ENCODE assay signal across 12 mouse cellular contexts in the genomic region with DNA sequence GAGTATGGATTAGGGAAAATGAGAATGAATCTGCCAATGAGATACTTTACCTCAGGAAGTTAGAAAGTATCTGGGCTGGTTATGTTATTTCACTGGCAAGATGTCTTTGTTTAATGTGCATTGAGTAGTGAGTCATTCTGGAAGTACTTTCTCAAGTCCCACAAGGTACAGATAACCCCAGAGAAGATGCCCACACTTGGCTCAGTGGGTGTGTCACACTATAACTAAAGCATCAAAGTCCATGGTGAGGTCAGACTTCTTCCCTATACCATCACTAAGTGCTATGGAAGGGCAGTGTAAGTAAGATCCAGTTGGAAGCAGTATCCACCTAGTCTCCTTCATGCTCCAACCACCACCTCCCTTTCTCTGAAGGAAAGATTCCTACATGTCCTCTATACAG.
DNase-seq lines count a peak whose midpoint lies in the region; ATAC-seq and TF ChIP-seq lines count a peak whose summit lies in the region.
"Had no signal": no experiment of that assay in that cellular context is flagged by ENCODE, and none has a peak within 500 bp of the region (broad histone marks: within the 10 kb centered on the region; RNA-seq: fewer than 3 reads in every experiment).

No protein-coding gene starts in this region.

- H3K27me3 ChIP-seq in forebrain, embryonic 15.5 days: no peaks in the 10 kb centered on the region
- H3K27me3 ChIP-seq in forebrain, embryonic 10.5 days (ENCODE audit: poor library complexity, severe bottlenecking): no peaks in the 10 kb centered on the region
- H3K27me3 ChIP-seq in midbrain, embryonic 15.5 days (replicated peaks): no peaks in the 10 kb centered on the region
- H3K27me3 ChIP-seq in midbrain, embryonic 10.5 days (ENCODE audit: low read depth, poor library complexity, severe bottlenecking): no peaks in the 10 kb centered on the region
- H3K27me3 ChIP-seq in embryonic facial prominence, embryonic 15.5 days: no peaks in the 10 kb centered on the region
- H3K27me3 ChIP-seq in stomach, postnatal 0 days (ENCODE audit: control insufficient read depth, insufficient read depth, low read length): no peaks in the 10 kb centered on the region
- H3K27me3 ChIP-seq in limb, embryonic 10.5 days (ENCODE audit: low read depth, poor library complexity, severe bottlenecking): no peaks in the 10 kb centered on the region
- H3K27me3 ChIP-seq: kidney, embryonic 15.5 days; limb, embryonic 15.5 days had no signal

- no peak overlapping the region for H3K4me3 ChIP-seq in forebrain, embryonic 15.5 days
- no peak overlapping the region for H3K4me3 ChIP-seq in forebrain, embryonic 10.5 days
- no peak overlapping the region for H3K4me3 ChIP-seq in midbrain, embryonic 15.5 days
- H3K4me3 ChIP-seq in midbrain, embryonic 10.5 days: no peak overlapping the region
- H3K4me3 ChIP-seq in embryonic facial prominence, embryonic 15.5 days (replicated peaks): no peak overlapping the region
- H3K4me3 ChIP-seq in stomach, postnatal 0 days (ENCODE audit: low read depth, low read length): no peak overlapping the region
- H3K4me3 ChIP-seq in limb, embryonic 10.5 days: no peak overlapping the region
- H3K4me3 ChIP-seq: heart, adult 2 months; kidney, embryonic 15.5 days; limb, embryonic 15.5 days had no signal

- no peak for DNase-seq in forebrain, embryonic 10.5 days (ENCODE audit: extremely low spot score, low spot score)
- no peak for DNase-seq in midbrain, embryonic 10.5 days (ENCODE audit: low spot score)
- no peak for DNase-seq in stomach, postnatal 0 days (ENCODE audit: low spot score)
- no peak for DNase-seq in limb, embryonic 10.5 days (ENCODE audit: low spot score)
- DNase-seq: heart, adult 2 months; liver, postnatal 0 days; right cerebral cortex, postnatal 4 days had no signal

- H3K9me3 ChIP-seq in forebrain, embryonic 15.5 days: no peaks in the 10 kb centered on the region
- H3K9me3 ChIP-seq in forebrain, embryonic 10.5 days: no peaks in the 10 kb centered on the region
- no peaks in the 10 kb centered on the region for H3K9me3 ChIP-seq in midbrain, embryonic 15.5 days
- no peaks in the 10 kb centered on the region for H3K9me3 ChIP-seq in midbrain, embryonic 10.5 days (replicated peaks)
- H3K9me3 ChIP-seq in embryonic facial prominence, embryonic 15.5 days (replicated peaks): no peaks in the 10 kb centered on the region
- H3K9me3 ChIP-seq in stomach, postnatal 0 days (ENCODE audit: control insufficient read depth, low read length): no peaks in the 10 kb centered on the region
- no peaks in the 10 kb centered on the region for H3K9me3 ChIP-seq in limb, embryonic 10.5 days (replicated peaks)
- H3K9me3 ChIP-seq: kidney, embryonic 15.5 days; limb, embryonic 15.5 days had no signal

- peaks cover 11% of the 10 kb centered on the region for H3K4me1 ChIP-seq in forebrain, embryonic 15.5 days
- no peaks in the 10 kb centered on the region for H3K4me1 ChIP-seq in forebrain, embryonic 10.5 days
- H3K4me1 ChIP-seq in midbrain, embryonic 15.5 days: peaks cover 8% of the 10 kb centered on the region; the same call in 1 of the 2 replicates
- H3K4me1 ChIP-seq in midbrain, embryonic 10.5 days: peaks cover 4% of the 10 kb centered on the region; the same call in 1 of the 2 replicates
- H3K4me1 ChIP-seq in embryonic facial prominence, embryonic 15.5 days: peaks cover 10% of the 10 kb centered on the region; the same call in 1 of the 2 replicates
- no peaks in the 10 kb centered on the region for H3K4me1 ChIP-seq in stomach, postnatal 0 days (replicated peaks; ENCODE audit: control insufficient read depth, insufficient read depth)
- H3K4me1 ChIP-seq in limb, embryonic 10.5 days: no peaks in the 10 kb centered on the region
- H3K4me1 ChIP-seq: kidney, embryonic 15.5 days; limb, embryonic 15.5 days had no signal

- no peak for TF ChIP-seq CTCF in stomach, postnatal 0 days (IDR thresholded peaks at IDR 0.05; ENCODE audit: low read depth)

- no peak for ATAC-seq in forebrain, embryonic 15.5 days (replicated peaks)
- ATAC-seq in midbrain, embryonic 15.5 days (replicated peaks): no peak
- no peak for ATAC-seq in embryonic facial prominence, embryonic 15.5 days (ENCODE audit: insufficient number of reproducible peaks, low FRiP score, low TSS enrichment, low read depth)
- ATAC-seq in stomach, postnatal 0 days (ENCODE audit: low FRiP score, low TSS enrichment): peak; percentile 80
- ATAC-seq: liver, postnatal 0 days had no signal

- H3K4me2 ChIP-seq in forebrain, embryonic 15.5 days (replicated peaks): no peak overlapping the region
- H3K4me2 ChIP-seq in midbrain, embryonic 15.5 days: no peak overlapping the region
- no peak overlapping the region for H3K4me2 ChIP-seq in embryonic facial prominence, embryonic 15.5 days (replicated peaks)
- H3K4me2 ChIP-seq in stomach, postnatal 0 days (replicated peaks; ENCODE audit: low read depth): no peak overlapping the region
- H3K4me2 ChIP-seq: kidney, embryonic 15.5 days; limb, embryonic 15.5 days had no signal

- no peaks in the 10 kb centered on the region for H3K36me3 ChIP-seq in forebrain, embryonic 15.5 days
- H3K36me3 ChIP-seq in forebrain, embryonic 10.5 days (replicated peaks): no peaks in the 10 kb centered on the region
- no peaks in the 10 kb centered on the region for H3K36me3 ChIP-seq in midbrain, embryonic 15.5 days (replicated peaks)
- H3K36me3 ChIP-seq in midbrain, embryonic 10.5 days: no peaks in the 10 kb centered on the region
- H3K36me3 ChIP-seq in embryonic facial prominence, embryonic 15.5 days: no peaks in the 10 kb centered on the region
- H3K36me3 ChIP-seq in stomach, postnatal 0 days (ENCODE audit: control insufficient read depth, insufficient read depth, low read length): no peaks in the 10 kb centered on the region
- no peaks in the 10 kb centered on the region for H3K36me3 ChIP-seq in limb, embryonic 10.5 days
- H3K36me3 ChIP-seq: kidney, embryonic 15.5 days; limb, embryonic 15.5 days had no signal

- H3K9ac ChIP-seq in forebrain, embryonic 15.5 days (replicated peaks): no peak overlapping the region
- H3K9ac ChIP-seq in midbrain, embryonic 15.5 days: no peak overlapping the region
- H3K9ac ChIP-seq in embryonic facial prominence, embryonic 15.5 days: no peak overlapping the region
- no peak overlapping the region for H3K9ac ChIP-seq in stomach, postnatal 0 days (ENCODE audit: low read length)
- H3K9ac ChIP-seq: kidney, embryonic 15.5 days; limb, embryonic 15.5 days; liver, postnatal 0 days had no signal

- no peak for TF ChIP-seq EP300 in stomach, postnatal 0 days (optimal IDR thresholded peaks at IDR 0.05)

- H3K27ac ChIP-seq in forebrain, embryonic 15.5 days (replicated peaks): peak overlapping the region; percentile 55
- no peak overlapping the region for H3K27ac ChIP-seq in forebrain, embryonic 10.5 days
- peak overlapping the region; percentile 58 for H3K27ac ChIP-seq in midbrain, embryonic 15.5 days
- no peak overlapping the region for H3K27ac ChIP-seq in midbrain, embryonic 10.5 days (replicated peaks)
- H3K27ac ChIP-seq in embryonic facial prominence, embryonic 15.5 days (replicated peaks): 0 out of 2 replicates have a peak overlapping the region, but pooled peaks have one; percentile 71
- no peak overlapping the region for H3K27ac ChIP-seq in stomach, postnatal 0 days (replicated peaks)
- H3K27ac ChIP-seq in limb, embryonic 10.5 days: no peak overlapping the region
- H3K27ac ChIP-seq: heart, adult 2 months; kidney, embryonic 15.5 days; limb, embryonic 15.5 days had no signal

Comparison
In these comparisons a context has a peak if more than half of its experiments do, and no peak if none do; other contexts are left out.
1. H3K27ac ChIP-seq: peak in forebrain, embryonic 15.5 days (single experiment), midbrain, embryonic 15.5 days (single experiment) and embryonic facial prominence, embryonic 15.5 days (single experiment); none in forebrain, embryonic 10.5 days (single experiment), midbrain, embryonic 10.5 days (single experiment), stomach, postnatal 0 days (single experiment) and limb, embryonic 10.5 days (single experiment).